Mouse (Mus musculus) megakaryocyte, adult 5-6 weeks (primary cell): ENCODE data around the gene Olfr362. TPM values are rescaled to one million over a fixed set of nuclear protein-coding genes. Genes with fewer than 3 reads are reported as not detected.
"Not testable (repeated sequence)": the region's sequence is repeated elsewhere in the genome, so short reads cannot be mapped to it uniquely, and the experiment has no call there.

Experiments used
- ATAC-seq: 2 replicates; pipeline ENCODE4 v1.8.0; 2016; ENCODE audit warnings: mild to moderate bottlenecking, inconsistent platforms; ENCODE audit not compliant: poor library complexity, severe bottlenecking
- total RNA-seq, 2 experiments: library from RNA; stranded (forward) in 1 of 2; stranded (reverse) in 1 of 2; fragments of 153-499, 151-499 nt in 1 of 2; fragments of 221-1000, 200-1000 nt in 1 of 2; gene quantifications; 2 replicates each; pipeline versions ENCODE4 v1.2.3 to v1.2.4; 2015 to 2017

Olfr362 gene
- total RNA-seq (2015) (not detected in 2 replicates), total RNA-seq (2017) (not detected in 2 replicates)

GRCm38 (mm10) chr2:37117810-37118209 is at the start of gene Olfr362:
Gene Olfr362 (minus strand): TSS chr2:37117910.
- ATAC-seq = no peak

GRCm38 (mm10) chr2:37139022-37139421 is 21.3 kb upstream of the Olfr362 start, which contains the start of gene Olfr364-ps1:
Gene Olfr364-ps1 (plus strand): TSS chr2:37139322.
- ATAC-seq = no peak

- ATAC-seq = not testable (repeated sequence)
These were observed 28.5 kb downstream of the Olfr362 start, which contains the start of gene Olfr361 for GRCm38 (mm10) chr2:37089190-37089589. Gene Olfr361 (minus strand): TSS chr2:37089290.

- ATAC-seq = no peak
These were observed 52.3 kb downstream of the Olfr362 start, which contains the start of gene Olfr360 for GRCm38 (mm10) chr2:37065446-37065845. Gene Olfr360 (plus strand): TSS chr2:37065746.

Other genes starting within 250 kb of the Olfr362 start
- not detected in 2 replicates for gene Olfr352, start 249.4 kb downstream of the Olfr362 start, total RNA-seq (2015)
- not detected in 2 replicates for gene Olfr352, start 249.4 kb downstream of the Olfr362 start, total RNA-seq (2017)
- gene Olfr353, start 225.0 kb downstream of the Olfr362 start, total RNA-seq (2015) = not detected in 2 replicates
- not detected in 2 replicates for gene Olfr353, start 225.0 kb downstream of the Olfr362 start, total RNA-seq (2017)
- gene Olfr354, start 212.2 kb downstream of the Olfr362 start, total RNA-seq (2015) = not detected in 2 replicates
- gene Olfr354, start 212.2 kb downstream of the Olfr362 start, total RNA-seq (2017) = not detected in 2 replicates
- gene Olfr355, start 189.0 kb downstream of the Olfr362 start, total RNA-seq (2015) = not detected in 2 replicates
- gene Olfr355, start 189.0 kb downstream of the Olfr362 start, total RNA-seq (2017) = not detected in 2 replicates
- gene Olfr356, start 180.8 kb downstream of the Olfr362 start, total RNA-seq (2015) = not detected in 2 replicates
- not detected in 2 replicates for gene Olfr356, start 180.8 kb downstream of the Olfr362 start, total RNA-seq (2017)
- not detected in 2 replicates for gene Olfr357, start 124.1 kb downstream of the Olfr362 start, total RNA-seq (2015)
- not detected in 2 replicates for gene Olfr357, start 124.1 kb downstream of the Olfr362 start, total RNA-seq (2017)
- not detected in 2 replicates for gene Olfr358, start 108.6 kb downstream of the Olfr362 start, total RNA-seq (2015)
- gene Olfr358, start 108.6 kb downstream of the Olfr362 start, total RNA-seq (2017) = not detected in 2 replicates
- gene Olfr360, start 52.2 kb downstream of the Olfr362 start, total RNA-seq (2015) = not detected in 2 replicates
- not detected in 2 replicates for gene Olfr360, start 52.2 kb downstream of the Olfr362 start, total RNA-seq (2017)
- not detected in 2 replicates for gene Olfr361, start 28.6 kb downstream of the Olfr362 start, total RNA-seq (2015)
- gene Olfr361, start 28.6 kb downstream of the Olfr362 start, total RNA-seq (2017) = not detected in 2 replicates
- not detected in 2 replicates for gene Olfr364-ps1, start 21.4 kb upstream of the Olfr362 start, total RNA-seq (2015)
- gene Olfr364-ps1, start 21.4 kb upstream of the Olfr362 start, total RNA-seq (2017) = not detected in 2 replicates
- gene Olfr365, start 70.3 kb upstream of the Olfr362 start, total RNA-seq (2015) = not detected in 2 replicates
- gene Olfr365, start 70.3 kb upstream of the Olfr362 start, total RNA-seq (2017) = not detected in 2 replicates
- not detected in 2 replicates for gene Olfr366, start 93.7 kb upstream of the Olfr362 start, total RNA-seq (2015)
- gene Olfr366, start 93.7 kb upstream of the Olfr362 start, total RNA-seq (2017) = not detected in 2 replicates
- gene Olfr368, start 208.6 kb upstream of the Olfr362 start, total RNA-seq (2015) = not detected in 2 replicates
- gene Olfr368, start 208.6 kb upstream of the Olfr362 start, total RNA-seq (2017) = not detected in 2 replicates
- gene Pdcl, start 241.4 kb upstream of the Olfr362 start, total RNA-seq (2015) = 17.6 and 23.0 TPM in 2 replicates
- 75.0 and 84.4 TPM in 2 replicates for gene Pdcl, start 241.4 kb upstream of the Olfr362 start, total RNA-seq (2017)